Mouse (Mus musculus) embryonic facial prominence, embryonic 13.5 days (tissue): ENCODE results near the gene Gm19668. TPM values are rescaled to one million over a fixed set of nuclear protein-coding genes. Genes with fewer than 3 reads are reported as not detected.

ENCODE experiments used
- ATAC-seq: fragments of 200-750 bp; cut with Nextera tagmentation; 2 replicates; pipeline ENCODE4 v1.8.0; 2017; ENCODE audit warnings: low read depth; ENCODE audit not compliant: insufficient number of reproducible peaks, insufficient read depth, low FRiP score, low TSS enrichment
- H3K27ac ChIP-seq: fragments of 300-500 bp; sonication (generic); 2 replicates; pipeline ENCODE4 v1.5.1; 2015; ENCODE audit warnings: moderate library complexity, mild to moderate bottlenecking, inconsistent platforms
- H3K27me3 ChIP-seq: fragments of 300-500 bp; sonication (generic); 2 replicates; pipeline ENCODE4 v1.6.1; 2015; ENCODE audit warnings: mild to moderate bottlenecking, inconsistent platforms
- H3K36me3 ChIP-seq: fragments of 300-500 bp; sonication (generic); 2 replicates; pipeline ENCODE4 v1.6.1; 2015; ENCODE audit warnings: mild to moderate bottlenecking, inconsistent platforms
- H3K4me1 ChIP-seq: fragments of 300-500 bp; sonication (generic); 2 replicates; pipeline ENCODE4 v1.6.1; 2015; ENCODE audit warnings: inconsistent platforms
- H3K4me2 ChIP-seq: fragments of 300-500 bp; sonication (generic); 2 replicates; pipeline ENCODE4 v1.6.1; 2015; ENCODE audit warnings: moderate library complexity, mild to moderate bottlenecking, inconsistent platforms
- H3K4me3 ChIP-seq: fragments of 300-500 bp; sonication (generic); 2 replicates; pipeline ENCODE4 v1.5.1; 2015; ENCODE audit warnings: mild to moderate bottlenecking, inconsistent platforms
- H3K9ac ChIP-seq: fragments of 300-500 bp; sonication (generic); 2 replicates; pipeline ENCODE4 v1.6.1; 2015; ENCODE audit warnings: mild to moderate bottlenecking, inconsistent platforms
- H3K9me3 ChIP-seq: fragments of 300-500 bp; sonication (generic); 2 replicates; pipeline ENCODE4 v1.6.1; 2016; ENCODE audit warnings: inconsistent platforms
- WGBS: fragments of 180-500 bp; shearing (Covaris S2); methylation state at CpG from one replicate; pipeline ENCODE4 v1.1.7; 2015; ENCODE audit warnings: mixed read lengths; 5-methylcytosine and 5-hydroxymethylcytosine counted together
- polyA plus RNA-seq: library from polyadenylated mRNA; unstranded; fragments of >200 nt; fragmentation: Nextera tagmentation; extraction: Ambion mirVana; gene quantifications from 2 replicates; pipeline ENCODE4 v1.2.1, GENCODE M21; 2015

Gene Gm19668
- polyA plus RNA-seq = not detected in 2 replicates

GRCm38 (mm10) chr10:77798921-77799508, at the start of gene Gm19668:
Gene Gm19668, minus strand, starts transcription at chr10:77799133.
- no peaks in the 10 kb centered on the region for H3K27me3 ChIP-seq
- no peak within 1 kb of the TSS for H3K27ac ChIP-seq
- no peaks in the 10 kb centered on the region for H3K4me1 ChIP-seq
- WGBS = 56% methylated on average over 8 of the region's 8 CpGs
- H3K9me3 ChIP-seq = no peaks in the 10 kb centered on the region
- H3K9ac ChIP-seq = no peak within 1 kb of the TSS
- no peak within 1 kb of the TSS for H3K4me3 ChIP-seq
- no peak for ATAC-seq
- no peak within 1 kb of the TSS for H3K4me2 ChIP-seq
- H3K36me3 ChIP-seq = no peaks in the 10 kb centered on the region

GRCm38 (mm10) chr10:77847538-77847937, 48.6 kb upstream of the Gm19668 start:
- Histone ChIP-seq H3K27me3 (no peaks in the 10 kb centered on the region), H3K4me2 (no peak overlapping the region), H3K36me3 (no peaks in the 10 kb centered on the region), H3K27ac (no peak overlapping the region), H3K9ac (no peak overlapping the region), H3K4me3 (no peak overlapping the region), H3K4me1 (no peaks in the 10 kb centered on the region), H3K9me3 (peaks cover 12% of the 10 kb centered on the region; the same call in 1 of the 2 replicates)
- WGBS = 75% methylated on average over 2 of the region's 2 CpGs
- ATAC-seq = no peak

- no peaks in the 10 kb centered on the region for H3K27me3 ChIP-seq
- 20% methylated on average over 2 of the region's 2 CpGs for WGBS
- no peak overlapping the region for H3K9ac ChIP-seq
- no peak overlapping the region for H3K4me2 ChIP-seq
- H3K4me3 ChIP-seq = no peak overlapping the region
- H3K4me1 ChIP-seq = no peaks in the 10 kb centered on the region
- H3K36me3 ChIP-seq = no peaks in the 10 kb centered on the region
- H3K27ac ChIP-seq = no peak overlapping the region
- ATAC-seq = no peak
- peaks cover 12% of the 10 kb centered on the region; the same call in 1 of the 2 replicates for H3K9me3 ChIP-seq
Measured at GRCm38 (mm10) chr10:77846961-77847360, 48.0 kb upstream of the Gm19668 start.

GRCm38 (mm10) chr10:77846503-77846902, 47.6 kb upstream of the Gm19668 start, which contains the start of gene Gm36176:
Gene Gm36176, plus strand, starts transcription at chr10:77846803.
- no peak within 1 kb of the TSS for H3K4me3 ChIP-seq
- no peaks in the 10 kb centered on the region for H3K36me3 ChIP-seq
- no peak within 1 kb of the TSS for H3K4me2 ChIP-seq
- no peak within 1 kb of the TSS for H3K9ac ChIP-seq
- H3K27ac ChIP-seq = no peak within 1 kb of the TSS
- no peaks in the 10 kb centered on the region for H3K27me3 ChIP-seq
- no peak for ATAC-seq
- H3K4me1 ChIP-seq = no peaks in the 10 kb centered on the region
- 57% methylated on average over 3 of the region's 3 CpGs for WGBS
- peaks cover 12% of the 10 kb centered on the region; the same call in 1 of the 2 replicates for H3K9me3 ChIP-seq

- no peak for ATAC-seq
- no peaks in the 10 kb centered on the region for H3K36me3 ChIP-seq
- H3K9me3 ChIP-seq = peaks cover 9% of the 10 kb centered on the region; the same call in 1 of the 2 replicates
- WGBS = 74% methylated on average over 6 of the region's 6 CpGs
- H3K4me1 ChIP-seq = no peaks in the 10 kb centered on the region
- H3K4me2 ChIP-seq = no peak overlapping the region
- H3K27me3 ChIP-seq = no peaks in the 10 kb centered on the region
- no peak overlapping the region for H3K4me3 ChIP-seq
- H3K9ac ChIP-seq = no peak overlapping the region
- no peak overlapping the region for H3K27ac ChIP-seq
Measured at GRCm38 (mm10) chr10:77839006-77839405, 40.1 kb upstream of the Gm19668 start.

GRCm38 (mm10) chr10:77835647-77836046, 36.7 kb upstream of the Gm19668 start, which contains the start of gene Krtap10-10:
Gene Krtap10-10, plus strand, starts transcription at chr10:77835947.
- Histone ChIP-seq H3K27me3 (no peaks in the 10 kb centered on the region), H3K36me3 (no peaks in the 10 kb centered on the region), H3K9me3 (no peaks in the 10 kb centered on the region), H3K27ac (no peak within 1 kb of the TSS), H3K9ac (no peak within 1 kb of the TSS), H3K4me1 (no peaks in the 10 kb centered on the region), H3K4me3 (no peak within 1 kb of the TSS), H3K4me2 (no peak within 1 kb of the TSS)
- WGBS = 68% methylated on average over 9 of the region's 9 CpGs
- ATAC-seq = no peak

GRCm38 (mm10) chr10:77826951-77827350, 28.0 kb upstream of the Gm19668 start, which contains the start of gene Krtap10-4:
Gene Krtap10-4, minus strand, starts transcription at chr10:77827095.
- 71% methylated on average over 6 of the region's 6 CpGs for WGBS
- H3K27me3 ChIP-seq = no peaks in the 10 kb centered on the region
- no peaks in the 10 kb centered on the region for H3K4me1 ChIP-seq
- H3K9me3 ChIP-seq = no peaks in the 10 kb centered on the region
- no peak for ATAC-seq
- no peak within 1 kb of the TSS for H3K9ac ChIP-seq
- H3K4me3 ChIP-seq = no peak within 1 kb of the TSS
- no peak within 1 kb of the TSS for H3K4me2 ChIP-seq
- H3K27ac ChIP-seq = no peak within 1 kb of the TSS
- H3K36me3 ChIP-seq = no peaks in the 10 kb centered on the region

GRCm38 (mm10) chr10:77819203-77819602, 20.3 kb upstream of the Gm19668 start:
- Histone ChIP-seq H3K36me3 (no peaks in the 10 kb centered on the region), H3K4me1 (no peaks in the 10 kb centered on the region), H3K9me3 (no peaks in the 10 kb centered on the region), H3K4me3 (no peak overlapping the region), H3K4me2 (no peak overlapping the region), H3K27me3 (no peaks in the 10 kb centered on the region), H3K9ac (no peak overlapping the region), H3K27ac (no peak overlapping the region)
- 29% methylated on average over 4 of the region's 4 CpGs for WGBS
- ATAC-seq = no peak

- Histone ChIP-seq H3K4me2 (no peak overlapping the region), H3K36me3 (no peaks in the 10 kb centered on the region), H3K9me3 (no peaks in the 10 kb centered on the region), H3K4me3 (no peak overlapping the region), H3K27ac (no peak overlapping the region), H3K9ac (no peak overlapping the region), H3K27me3 (0 out of 2 replicates have a peak, but pooled peaks cover 3% of the 10 kb centered on the region), H3K4me1 (no peaks in the 10 kb centered on the region)
- peak; percentile 63 for ATAC-seq
- WGBS = 93% methylated on average over 4 of the region's 4 CpGs
Measured at GRCm38 (mm10) chr10:77818523-77818922, 19.6 kb upstream of the Gm19668 start.

GRCm38 (mm10) chr10:77815514-77815913, 16.6 kb upstream of the Gm19668 start:
- Histone ChIP-seq H3K36me3 (no peaks in the 10 kb centered on the region), H3K9me3 (no peaks in the 10 kb centered on the region), H3K27me3 (0 out of 2 replicates have a peak, but pooled peaks cover 3% of the 10 kb centered on the region), H3K27ac (no peak overlapping the region), H3K4me1 (no peaks in the 10 kb centered on the region), H3K4me3 (no peak overlapping the region), H3K4me2 (no peak overlapping the region), H3K9ac (no peak overlapping the region)
- WGBS = 26% methylated on average over 5 of the region's 5 CpGs
- no peak for ATAC-seq

- Histone ChIP-seq H3K9ac (no peak within 1 kb of the TSS), H3K9me3 (no peaks in the 10 kb centered on the region), H3K4me2 (no peak within 1 kb of the TSS), H3K36me3 (no peaks in the 10 kb centered on the region), H3K4me3 (no peak within 1 kb of the TSS), H3K4me1 (no peaks in the 10 kb centered on the region), H3K27ac (no peak within 1 kb of the TSS), H3K27me3 (0 out of 2 replicates have a peak, but pooled peaks cover 3% of the 10 kb centered on the region)
- 49% methylated on average over 4 of the region's 4 CpGs for WGBS
- no peak for ATAC-seq
Measured at GRCm38 (mm10) chr10:77814382-77814781, 15.4 kb upstream of the Gm19668 start, which contains the start of gene Gm2696. Gene Gm2696, plus strand, starts transcription at chr10:77814682.

GRCm38 (mm10) chr10:77811743-77812142, 12.8 kb upstream of the Gm19668 start, which contains the start of gene Gm9507:
Gene Gm9507, minus strand, starts transcription at chr10:77811843.
- Histone ChIP-seq H3K27me3 (0 out of 2 replicates have a peak, but pooled peaks cover 3% of the 10 kb centered on the region), H3K4me1 (no peaks in the 10 kb centered on the region), H3K9ac (no peak within 1 kb of the TSS), H3K36me3 (no peaks in the 10 kb centered on the region), H3K4me2 (no peak within 1 kb of the TSS), H3K4me3 (no peak within 1 kb of the TSS), H3K27ac (no peak within 1 kb of the TSS), H3K9me3 (no peaks in the 10 kb centered on the region)
- WGBS = 71% methylated on average over 5 of the region's 5 CpGs
- no peak for ATAC-seq
